Mouse (Mus musculus) olfactory bulb, adult 2 months (tissue): ENCODE data around the gene Col8a2. TPM values are rescaled to one million over a fixed set of nuclear protein-coding genes. Genes with fewer than 3 reads are reported as not detected.
A peak's percentile ranks its signal among the peaks of the same experiment; 100 is the strongest.

ENCODE experiments used
- H3K27ac ChIP-seq: fragments of 200-500 bp; 2 replicates; pipeline ENCODE4 v1.5.1; 2012; ENCODE audit warnings: low read depth, low read length; ENCODE audit not compliant: insufficient read depth
- H3K4me1 ChIP-seq: fragments of 200-500 bp; 2 replicates; pipeline ENCODE4 v1.6.1; 2012; ENCODE audit warnings: low read length; ENCODE audit not compliant: control insufficient read depth, insufficient read depth
- H3K4me3 ChIP-seq: fragments of 200-500 bp; 2 replicates; pipeline ENCODE4 v1.5.1; 2012; ENCODE audit warnings: mild to moderate bottlenecking, low read depth, low read length, moderate library complexity; ENCODE audit not compliant: insufficient read depth
- CTCF ChIP-seq: fragments of 200-500 bp; IDR thresholded peaks from 2 replicates; pipeline ENCODE4 v1.5.1; 2012; ENCODE audit warnings: low read depth, mild to moderate bottlenecking, low read length, moderate library complexity; ENCODE audit not compliant: insufficient read depth
- POLR2A ChIP-seq: fragments of 200-500 bp; IDR thresholded peaks from 2 replicates; pipeline ENCODE4 v1.6.1; 2012; ENCODE audit warnings: mild to moderate bottlenecking, low read depth, low read length, moderate library complexity; ENCODE audit not compliant: insufficient read depth
- WGBS: fragments of 180-500 bp; shearing (Covaris S2); methylation state at CpG from one replicate; pipeline ENCODE4 v1.1.7; 2018; 5-methylcytosine and 5-hydroxymethylcytosine counted together
- polyA plus RNA-seq: library from polyadenylated mRNA; stranded (reverse); fragments of >200 nt; gene quantifications from 2 replicates; pipeline ENCODE4 v1.2.4, GENCODE M21; 2012; ENCODE audit warnings: low replicate concordance; ENCODE audit not compliant: missing spikeins, insufficient read depth, insufficient read length

Col8a2 gene
- polyA plus RNA-seq, 1 experiment, result not detected

- TF ChIP-seq POLR2A (no peak), CTCF (no peak)
- Histone ChIP-seq H3K27ac (peak overlapping the region; percentile 24), H3K4me3 (no peak overlapping the region), H3K4me1 (peaks cover 58% of the 10 kb centered on the region)
- 53% methylated on average over 11 of the region's 11 CpGs for WGBS
Observed at GRCm38 (mm10) chr4:126251655-126252254, 34.8 kb upstream of the Col8a2 start.

- WGBS, result 45% methylated on average over 17 of the region's 17 CpGs
Observed at GRCm38 (mm10) chr4:126252411-126253237, 34.0 kb upstream of the Col8a2 start.

GRCm38 (mm10) chr4:126253637-126254272, 32.8 kb upstream of the Col8a2 start:
- peaks cover 51% of the 10 kb centered on the region for H3K4me1 ChIP-seq
- TF ChIP-seq CTCF (no peak), POLR2A (no peak)
- H3K4me3 ChIP-seq, result peak overlapping the region; percentile 89; the same call in 1 of the 2 replicates
- 30% methylated on average over 14 of the region's 14 CpGs for WGBS
- no peak overlapping the region for H3K27ac ChIP-seq

More at GRCm38 (mm10) chr4:126252411-126253237, 34.0 kb upstream of the Col8a2 start:
- Histone ChIP-seq H3K4me3 (0 out of 2 replicates have a peak overlapping the region, but pooled peaks have one; percentile 1), H3K4me1 (peaks cover 60% of the 10 kb centered on the region), H3K27ac (peak overlapping the region; percentile 24)
- TF ChIP-seq POLR2A, result no peak
- TF ChIP-seq CTCF, result no peak

- Histone ChIP-seq H3K27ac (peak overlapping the region; percentile 49; the same call in 1 of the 2 replicates), H3K4me1 (peaks cover 50% of the 10 kb centered on the region), H3K4me3 (peak overlapping the region; percentile 89)
- WGBS, result 9% methylated on average over 9 of the region's 9 CpGs
- no peak for TF ChIP-seq CTCF
- no peak for TF ChIP-seq POLR2A
Observed at GRCm38 (mm10) chr4:126254315-126255112, 32.1 kb upstream of the Col8a2 start.

- TF ChIP-seq CTCF, result no peak
- TF ChIP-seq POLR2A, result no peak
- under 1% methylated on average over 47 of the region's 50 CpGs for WGBS
- peak overlapping the region; percentile 89 for H3K4me3 ChIP-seq
- H3K27ac ChIP-seq, result peak overlapping the region; percentile 100
- H3K4me1 ChIP-seq, result peaks cover 54% of the 10 kb centered on the region
Observed at GRCm38 (mm10) chr4:126255113-126256001, 31.2 kb upstream of the Col8a2 start.

- H3K4me1 ChIP-seq, result peaks cover 47% of the 10 kb centered on the region
- WGBS, result under 1% methylated on average over 59 of the region's 59 CpGs
- H3K27ac ChIP-seq, result peak within 1 kb of the TSS; percentile 100
- H3K4me3 ChIP-seq, result peak within 1 kb of the TSS; percentile 89
- TF ChIP-seq POLR2A (peak; percentile 83), CTCF (no peak)
Observed at GRCm38 (mm10) chr4:126256131-126256791, 30.3 kb upstream of the Col8a2 start, which contains the start of gene Map7d1. Gene Map7d1 (minus strand): TSS chr4:126256343.
